Mouse (Mus musculus) heart, postnatal 0 days (tissue): ENCODE data around the gene Fam13c.

Experiments
- CTCF ChIP-seq: IDR thresholded peaks from 2 replicates; pipeline ENCODE4 v1.5.1; 2016; ENCODE audit warnings: antibody characterized with exemption, control low read depth, low read depth
- EP300 ChIP-seq: IDR thresholded peaks from 2 replicates; pipeline ENCODE4 v1.6.1; 2016; ENCODE audit warnings: antibody characterized with exemption, low read depth

DNA sequence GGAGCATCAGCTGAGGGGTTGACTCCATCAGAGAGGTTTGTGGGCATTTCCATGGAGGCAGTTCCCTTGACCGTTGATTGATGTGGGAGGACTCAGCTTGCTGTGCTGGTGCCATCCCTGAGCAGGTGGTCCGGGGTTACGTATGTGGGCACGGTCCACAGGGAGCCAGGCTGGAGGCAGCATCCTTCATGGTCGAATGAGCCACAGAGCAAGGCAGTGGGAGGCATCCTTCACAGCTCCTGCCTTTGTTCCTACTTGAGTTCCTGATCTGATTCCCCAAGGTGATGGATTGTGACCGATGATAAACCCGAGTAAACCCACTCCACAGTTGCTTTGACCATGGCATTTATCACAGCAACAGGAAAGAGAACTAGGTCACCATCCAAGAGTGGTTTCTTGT, 25.4 kb downstream of the Fam13c start:
- no peak for TF ChIP-seq CTCF
- TF ChIP-seq EP300: no peak
